Mouse (Mus musculus): ENCODE measurements around the gene Wdr45. TPM values are rescaled to one million over a fixed set of nuclear protein-coding genes. Genes with fewer than 3 reads are reported as not detected.
"Not testable (repeated sequence)": the region's sequence is repeated elsewhere in the genome, so short reads cannot be mapped to it uniquely, and the experiment has no call there.

The Wdr45 gene
- 10 to 100 TPM; 25.6 to 30.7 TPM for total RNA-seq (2021)
- long read RNA-seq, experiment 1, partial matches to known transcripts = 1 of 8 reads
- long read RNA-seq, experiment 1, other reads (novel, unspliced or antisense) = 3 of 8 reads
- long read RNA-seq, experiment 2, transcript Wdr45-201 (11 exons, 1,609 nt) = major isoform, 9 of 17 reads
- long read RNA-seq, experiment 2, partial matches to known transcripts = 2 of 17 reads
- long read RNA-seq, experiment 2, other reads (novel, unspliced or antisense) = 3 of 17 reads

GRCm38 (mm10) chrX:7714135-7714899, at the start of gene Wdr45:
Gene Wdr45 (plus strand): TSS chrX:7714333.
- peak; percentile 66 to 87 for DNase-seq (ENCODE audit: low spot score in 2 of 2)

GRCm38 (mm10) chrX:7664791-7665190, 49.3 kb upstream of the Wdr45 start:
- no peak for DNase-seq (ENCODE audit: low spot score in 2 of 2)

- DNase-seq (ENCODE audit: low spot score in 2 of 2) = no peak
These were observed 48.2 kb upstream of the Wdr45 start for GRCm38 (mm10) chrX:7665739-7666502.

- peak in 1 of 2 experiments; percentile 64 for DNase-seq (ENCODE audit: low spot score in 2 of 2)
These were observed 43.7 kb upstream of the Wdr45 start for GRCm38 (mm10) chrX:7670390-7670881.

GRCm38 (mm10) chrX:7670921-7671623, 43.1 kb upstream of the Wdr45 start, which contains the start of gene Plp2:
Gene Plp2 (minus strand): TSS chrX:7671390.
- DNase-seq (ENCODE audit: low spot score in 2 of 2) = peak in 1 of 2 experiments; percentile 31

- no peak for DNase-seq (ENCODE audit: low spot score in 2 of 2)
These were observed 41.4 kb upstream of the Wdr45 start for GRCm38 (mm10) chrX:7672739-7673138.

- DNase-seq (ENCODE audit: low spot score in 2 of 2) = no peak
These were observed 40.4 kb upstream of the Wdr45 start for GRCm38 (mm10) chrX:7673578-7674281.

GRCm38 (mm10) chrX:7674284-7675000, 39.7 kb upstream of the Wdr45 start:
- DNase-seq (ENCODE audit: low spot score in 2 of 2) = no peak

GRCm38 (mm10) chrX:7675001-7675380, 39.1 kb upstream of the Wdr45 start:
- no peak for DNase-seq (ENCODE audit: low spot score in 2 of 2)

GRCm38 (mm10) chrX:7678986-7679385, 35.1 kb upstream of the Wdr45 start:
- no peak for DNase-seq (ENCODE audit: low spot score in 2 of 2)

- peak; percentile 76 to 87 for DNase-seq (ENCODE audit: low spot score in 2 of 2)
These were observed 34.6 kb upstream of the Wdr45 start for GRCm38 (mm10) chrX:7679405-7680056.

GRCm38 (mm10) chrX:7680057-7680412, 34.1 kb upstream of the Wdr45 start:
- DNase-seq (ENCODE audit: low spot score in 2 of 2) = no peak

- no peak for DNase-seq (ENCODE audit: low spot score in 2 of 2)
These were observed 33.3 kb upstream of the Wdr45 start, which contains the start of gene Magix for GRCm38 (mm10) chrX:7680864-7681263. Gene Magix (minus strand): TSS chrX:7681251.

GRCm38 (mm10) chrX:7688321-7688720, 25.8 kb upstream of the Wdr45 start:
- no peak for DNase-seq (ENCODE audit: low spot score in 2 of 2)

- no peak for DNase-seq (ENCODE audit: low spot score in 2 of 2)
These were observed 23.6 kb upstream of the Wdr45 start for GRCm38 (mm10) chrX:7690486-7690885.

GRCm38 (mm10) chrX:7692862-7693261, 21.3 kb upstream of the Wdr45 start:
- no peak for DNase-seq (ENCODE audit: low spot score in 2 of 2)

- DNase-seq (ENCODE audit: low spot score in 2 of 2) = no peak
These were observed 17.6 kb upstream of the Wdr45 start for GRCm38 (mm10) chrX:7696520-7696919.

GRCm38 (mm10) chrX:7696954-7697381, 17.2 kb upstream of the Wdr45 start, which contains the start of gene Gpkow:
Gene Gpkow (plus strand): TSS chrX:7697131.
- peak; percentile 60 to 72 for DNase-seq (ENCODE audit: low spot score in 2 of 2)

- DNase-seq (ENCODE audit: low spot score in 2 of 2) = not testable (repeated sequence)
These were observed 384 bp upstream of the Wdr45 start for GRCm38 (mm10) chrX:7713764-7714134.

All from gastrocnemius, postnatal 4 days (tissue).